Mouse (Mus musculus) forebrain, embryonic 10.5 days (tissue): ENCODE results near the gene Slc29a1. TPM values are rescaled to one million over a fixed set of nuclear protein-coding genes. Genes with fewer than 3 reads are reported as not detected.

Source experiments
- polyA plus RNA-seq: library from polyadenylated mRNA; unstranded; fragments of >200 nt; fragmentation: Nextera tagmentation; extraction: Ambion mirVana; gene quantifications from 2 replicates; pipeline ENCODE4 v1.2.1, GENCODE M21; 2016

Slc29a1 gene
- polyA plus RNA-seq, 1 experiment from 2014 or later, result 76.3 TPM

Other genes with a start within 250 kb of the Slc29a1 start
- gene Cdc5l, start 165.9 kb downstream of the Slc29a1 start, polyA plus RNA-seq, result 70.3 and 72.1 TPM in 2 replicates
- 0.48 and 0.50 TPM in 2 replicates for gene Spats1, start 124.2 kb downstream of the Slc29a1 start, polyA plus RNA-seq
- 33.9 and 35.1 TPM in 2 replicates for gene Aars2, start 92.8 kb downstream of the Slc29a1 start, polyA plus RNA-seq
- gene Tcte1, start 76.2 kb downstream of the Slc29a1 start, polyA plus RNA-seq, result 1.1 and 1.3 TPM in 2 replicates
- gene Tmem151b, start 49.9 kb downstream of the Slc29a1 start, polyA plus RNA-seq, result 4.8 and 6.3 TPM in 2 replicates
- gene Nfkbie, start 43.9 kb downstream of the Slc29a1 start, polyA plus RNA-seq, result 6.6 and 6.9 TPM in 2 replicates
- 114 and 117 TPM in 2 replicates for gene Slc35b2, start 35.7 kb downstream of the Slc29a1 start, polyA plus RNA-seq
- gene Hsp90ab1, start 26.3 kb downstream of the Slc29a1 start, polyA plus RNA-seq, result 2,210 and 2,220 TPM in 2 replicates
- 0.27 and 0.30 TPM in 2 replicates for gene Mymx, start 2.5 kb upstream of the Slc29a1 start, polyA plus RNA-seq
- 1.1 and 1.6 TPM in 2 replicates for gene Capn11, start 59.7 kb upstream of the Slc29a1 start, polyA plus RNA-seq
- gene Mrpl14, start 86.7 kb upstream of the Slc29a1 start, polyA plus RNA-seq, result 142 and 151 TPM in 2 replicates
- gene Tmem63b, start 87.3 kb upstream of the Slc29a1 start, polyA plus RNA-seq, result 46.9 and 49.0 TPM in 2 replicates
- gene 1600014C23Rik, start 134.2 kb upstream of the Slc29a1 start, polyA plus RNA-seq, result 0.79 TPM in 1 of 2 replicates, not detected in the other